Mouse (Mus musculus) hindbrain, embryonic 15.5 days (tissue): ENCODE results near the gene Sval2. TPM values are rescaled to one million over a fixed set of nuclear protein-coding genes. Genes with fewer than 3 reads are reported as not detected.

Experiments used
- ATAC-seq: fragments of 200-750 bp; cut with Nextera tagmentation; 2 replicates; pipeline ENCODE4 v1.8.0; 2017; ENCODE audit warnings: low read depth, moderate number of reproducible peaks, moderate TSS enrichment; ENCODE audit not compliant: low FRiP score
- H3K27ac ChIP-seq: fragments of 300-500 bp; sonication (generic); replicated peaks from 2 replicates; pipeline ENCODE4 v1.5.1; 2015; ENCODE audit warnings: mild to moderate bottlenecking, inconsistent platforms
- H3K27me3 ChIP-seq: fragments of 300-500 bp; sonication (generic); 2 replicates; pipeline ENCODE4 v1.6.1; 2015; ENCODE audit warnings: control low read depth, inconsistent platforms
- H3K36me3 ChIP-seq: fragments of 300-500 bp; sonication (generic); 2 replicates; pipeline ENCODE4 v1.6.1; 2015; ENCODE audit warnings: control low read depth, inconsistent platforms
- H3K4me1 ChIP-seq: fragments of 300-500 bp; sonication (generic); replicated peaks from 2 replicates; pipeline ENCODE4 v1.6.1; 2015; ENCODE audit warnings: control low read depth, inconsistent platforms
- H3K4me2 ChIP-seq: fragments of 300-500 bp; sonication (generic); 2 replicates; pipeline ENCODE4 v1.6.1; 2015; ENCODE audit warnings: moderate library complexity, mild to moderate bottlenecking, inconsistent platforms
- H3K4me3 ChIP-seq: fragments of 300-500 bp; sonication (generic); 2 replicates; pipeline ENCODE4 v1.5.1; 2015; ENCODE audit warnings: mild to moderate bottlenecking, inconsistent platforms
- H3K9ac ChIP-seq: fragments of 300-500 bp; sonication (generic); 2 replicates; pipeline ENCODE4 v1.6.1; 2015; ENCODE audit warnings: inconsistent platforms
- H3K9me3 ChIP-seq: fragments of 300-500 bp; sonication (generic); 2 replicates; pipeline ENCODE4 v1.6.1; 2016; ENCODE audit warnings: control low read depth, inconsistent platforms
- WGBS: fragments of 180-500 bp; shearing (Covaris S2); methylation state at CpG from one replicate; pipeline ENCODE4 v1.1.7; 2015; 5-methylcytosine and 5-hydroxymethylcytosine counted together
- polyA plus RNA-seq: library from polyadenylated mRNA; unstranded; fragments of >200 nt; fragmentation: Nextera tagmentation; extraction: Ambion mirVana; gene quantifications from 2 replicates; pipeline ENCODE4 v1.2.1, GENCODE M21; 2015

The Sval2 gene
- polyA plus RNA-seq: not detected in 2 replicates

DNA sequence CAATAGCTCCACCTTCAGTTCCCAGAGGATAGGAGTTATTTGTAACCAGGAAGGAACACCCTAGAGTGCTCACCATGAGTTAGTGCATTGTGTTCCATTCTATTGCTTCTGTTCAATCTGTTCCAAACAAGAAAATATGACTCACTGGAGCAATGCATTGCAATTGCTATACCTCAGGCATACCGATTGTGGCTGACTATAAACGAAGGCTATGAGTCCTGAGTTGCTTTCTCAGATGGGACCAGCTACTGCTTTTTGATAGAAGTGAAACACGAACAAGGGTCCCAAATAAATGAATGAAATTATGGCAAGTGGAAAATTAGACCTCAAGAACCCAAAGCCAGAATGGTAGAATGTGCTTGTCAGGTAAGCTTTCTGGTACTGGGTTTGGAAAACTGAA lies at the start of gene Sval2:
Sval2 (plus strand) TSS at position 301 of the 400 bp plus-strand sequence.
- Histone ChIP-seq H3K4me2 (no peak within 1 kb of the TSS), H3K36me3 (no peaks in the 10 kb centered on the region), H3K27ac (no peak within 1 kb of the TSS), H3K4me3 (no peak within 1 kb of the TSS), H3K9me3 (no peaks in the 10 kb centered on the region), H3K9ac (no peak within 1 kb of the TSS), H3K4me1 (no peaks in the 10 kb centered on the region), H3K27me3 (no peaks in the 10 kb centered on the region)
- ATAC-seq: no peak
- 88% methylated on average over 3 of the region's 3 CpGs for WGBS

DNA sequence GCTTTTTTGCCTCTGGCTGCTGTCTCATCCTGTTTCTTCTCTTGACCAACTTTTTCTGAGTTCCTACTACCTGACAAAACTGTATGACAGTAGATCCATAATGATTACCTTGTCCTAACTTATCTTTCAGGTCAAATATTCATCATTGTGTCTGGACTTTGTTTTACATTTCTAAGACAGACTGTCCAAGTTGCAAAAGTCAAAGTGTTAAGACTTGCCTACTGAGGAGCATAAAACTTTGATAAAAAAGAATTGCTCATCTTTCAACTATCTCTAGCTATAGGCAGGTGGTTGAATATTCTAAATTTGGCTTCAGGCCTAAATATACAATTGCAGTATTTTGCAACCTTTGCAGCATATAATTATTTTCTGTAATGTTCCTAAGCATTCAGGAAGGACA lies 28.7 kb upstream of the Sval2 start:
- Histone ChIP-seq H3K27ac (no peak overlapping the region), H3K4me1 (no peaks in the 10 kb centered on the region), H3K9ac (no peak overlapping the region), H3K4me3 (no peak overlapping the region), H3K4me2 (no peak overlapping the region), H3K9me3 (no peaks in the 10 kb centered on the region), H3K27me3 (no peaks in the 10 kb centered on the region), H3K36me3 (no peaks in the 10 kb centered on the region)
- no peak for ATAC-seq

DNA sequence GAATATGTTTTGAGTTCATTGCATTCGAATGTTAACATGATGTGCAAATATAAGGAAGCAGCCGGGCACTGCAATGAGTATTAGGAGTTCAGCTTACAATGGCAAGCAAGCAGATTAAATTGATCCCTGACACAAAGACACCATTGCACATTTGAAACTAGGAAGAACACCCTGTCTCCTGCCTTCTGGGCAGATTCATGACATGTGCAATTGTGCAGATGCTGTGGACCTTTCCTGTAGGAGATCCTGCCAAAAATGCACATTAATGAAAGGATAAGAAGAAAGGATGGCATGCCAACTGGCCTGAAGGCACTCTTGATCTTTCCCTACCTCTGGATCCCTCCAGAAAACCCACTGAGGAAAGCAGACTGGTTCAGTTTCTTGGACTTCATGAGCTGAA lies 23.3 kb upstream of the Sval2 start:
- 91% methylated on average over 2 of the region's 2 CpGs for WGBS
- Histone ChIP-seq H3K36me3 (no peaks in the 10 kb centered on the region), H3K27ac (no peak overlapping the region), H3K4me1 (no peaks in the 10 kb centered on the region), H3K4me2 (no peak overlapping the region), H3K9ac (no peak overlapping the region), H3K27me3 (no peaks in the 10 kb centered on the region), H3K9me3 (no peaks in the 10 kb centered on the region), H3K4me3 (no peak overlapping the region)
- ATAC-seq: no peak

DNA sequence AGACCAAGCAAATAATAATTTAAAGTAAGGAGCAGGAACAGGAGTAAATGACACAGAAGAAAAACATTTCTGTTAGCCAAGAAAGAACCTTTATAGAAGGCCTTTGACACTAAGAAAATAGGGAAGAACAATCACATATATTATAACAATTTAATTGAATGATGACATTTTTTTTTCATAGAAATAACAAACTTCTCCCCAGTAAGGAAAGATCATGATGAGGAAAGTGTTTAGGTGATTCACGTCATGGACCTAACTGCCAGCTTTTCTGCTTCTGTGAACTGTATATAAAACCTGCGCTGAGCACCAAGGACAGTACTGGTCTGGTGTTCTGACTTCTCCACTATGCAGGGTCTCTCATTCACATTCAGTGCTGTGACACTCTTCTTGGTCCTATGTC lies 5.6 kb upstream of the Sval2 start, which contains the start of gene Pip:
Pip (plus strand) TSS at position 301 of the 400 bp plus-strand sequence.
- Histone ChIP-seq H3K27ac (no peak within 1 kb of the TSS), H3K36me3 (no peaks in the 10 kb centered on the region), H3K4me3 (no peak within 1 kb of the TSS), H3K4me2 (no peak within 1 kb of the TSS), H3K4me1 (no peaks in the 10 kb centered on the region), H3K27me3 (no peaks in the 10 kb centered on the region), H3K9ac (no peak within 1 kb of the TSS), H3K9me3 (no peaks in the 10 kb centered on the region)
- WGBS: 95% methylated on average over 2 of the region's 2 CpGs
- no peak for ATAC-seq

DNA sequence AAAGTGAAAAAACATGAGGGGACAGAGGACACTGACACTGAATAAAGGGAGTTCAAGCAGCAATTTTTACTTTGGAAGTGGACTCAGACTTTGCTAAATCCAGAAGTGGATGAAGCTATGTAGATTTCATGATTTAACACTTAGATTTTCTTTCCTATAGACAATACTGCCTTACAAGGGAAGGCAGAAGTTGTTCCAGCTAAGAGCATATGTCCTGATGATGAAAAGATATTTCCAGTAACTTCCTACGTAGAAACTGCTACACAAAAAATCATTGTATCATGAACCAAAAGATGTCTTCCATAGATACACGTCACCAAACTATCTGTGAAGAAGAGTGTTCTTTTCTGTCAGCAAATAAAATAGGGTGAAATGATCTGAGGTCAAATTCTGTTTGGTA lies 11.2 kb downstream of the Sval2 start:
- Histone ChIP-seq H3K4me3 (no peak overlapping the region), H3K27me3 (no peaks in the 10 kb centered on the region), H3K9me3 (no peaks in the 10 kb centered on the region), H3K9ac (no peak overlapping the region), H3K4me2 (no peak overlapping the region), H3K27ac (no peak overlapping the region), H3K4me1 (no peaks in the 10 kb centered on the region), H3K36me3 (no peaks in the 10 kb centered on the region)
- 84% methylated on average over 2 of the region's 2 CpGs for WGBS
- no peak for ATAC-seq

DNA sequence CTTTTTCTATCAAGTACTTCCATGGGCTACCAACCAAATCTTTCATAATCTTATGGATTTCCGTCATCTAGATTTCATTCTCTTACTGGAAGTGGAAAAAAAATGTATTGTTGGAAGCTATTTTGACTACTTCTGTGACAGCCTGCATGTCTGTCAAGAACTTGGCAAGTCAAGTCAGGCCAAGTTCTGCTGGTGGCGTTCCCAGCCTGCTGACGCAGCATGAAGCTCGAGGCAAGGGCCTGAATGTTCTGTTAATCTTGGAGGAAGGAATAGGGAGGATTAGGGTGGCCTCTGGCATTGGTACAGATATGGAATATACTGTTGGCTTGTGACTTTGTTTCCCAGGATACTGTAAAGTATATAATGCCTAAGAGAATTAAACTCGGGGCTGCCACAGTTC lies 58.8 kb downstream of the Sval2 start:
- H3K36me3 ChIP-seq: no peaks in the 10 kb centered on the region
- no peak overlapping the region for H3K4me2 ChIP-seq
- no peaks in the 10 kb centered on the region for H3K9me3 ChIP-seq
- H3K27me3 ChIP-seq: no peaks in the 10 kb centered on the region
- no peak overlapping the region for H3K27ac ChIP-seq
- no peak for ATAC-seq
- WGBS: 85% methylated on average over 5 of the region's 5 CpGs
- H3K9ac ChIP-seq: no peak overlapping the region
- no peaks in the 10 kb centered on the region for H3K4me1 ChIP-seq
- H3K4me3 ChIP-seq: no peak overlapping the region

Other genes starting within 250 kb of the Sval2 start
- 40.1 and 44.4 TPM in 2 replicates for gene Ephb6, start 247.5 kb upstream of the Sval2 start, polyA plus RNA-seq
- gene Trpv6, start 216.6 kb upstream of the Sval2 start, polyA plus RNA-seq: 0.80 and 0.92 TPM in 2 replicates
- not detected in 2 replicates for gene Trpv5, start 172.2 kb upstream of the Sval2 start, polyA plus RNA-seq
- not detected in 2 replicates for gene Llcfc1, start 168.6 kb upstream of the Sval2 start, polyA plus RNA-seq
- 0.22 and 0.78 TPM in 2 replicates for gene Kel, start 148.7 kb upstream of the Sval2 start, polyA plus RNA-seq
- not detected in 2 replicates for gene Olfr459, start 77.8 kb upstream of the Sval2 start, polyA plus RNA-seq
- gene Pip, start 5.5 kb upstream of the Sval2 start, polyA plus RNA-seq: not detected in 2 replicates
- not detected in 2 replicates for gene Sval1, start 98.6 kb downstream of the Sval2 start, polyA plus RNA-seq
- gene Sval3, start 115.2 kb downstream of the Sval2 start, polyA plus RNA-seq: not detected in 2 replicates
- gene Sva, start 185.4 kb downstream of the Sval2 start, polyA plus RNA-seq: not detected in 2 replicates